Mouse (Mus musculus): ENCODE results near the gene Trmt13.

DNA sequence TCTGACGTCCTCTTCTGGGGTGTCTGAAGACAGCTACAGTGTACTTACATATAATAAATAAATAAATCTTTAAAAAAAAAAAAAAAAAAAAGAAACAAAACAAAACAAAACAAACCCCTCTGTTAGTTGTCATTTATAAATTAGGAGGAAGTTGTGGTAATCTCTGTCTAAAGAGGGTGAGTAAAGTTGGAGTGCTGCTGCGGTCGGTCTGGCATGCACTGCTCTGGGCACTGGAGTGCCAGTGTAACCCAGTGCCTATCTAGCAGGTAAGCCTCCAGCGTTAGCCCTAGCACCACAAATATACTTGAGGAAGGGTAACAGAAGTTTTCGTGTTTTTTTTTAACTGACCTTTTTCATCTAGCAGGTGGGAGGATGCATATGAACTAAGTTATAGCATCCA is 13.4 kb downstream of the Trmt13 start:
- no peak for TF ChIP-seq POLR2A (IDR thresholded peaks at IDR 0.05; ENCODE audit: control insufficient read depth in 1 of 2, insufficient read depth in 1 of 2, low read depth in 1 of 2, low read length in 2 of 2, poor library complexity in 1 of 2)
- no peak for TF ChIP-seq HCFC1 (IDR thresholded peaks at IDR 0.05; ENCODE audit: low read depth, low read length)
- no peak for TF ChIP-seq RAD21 (IDR thresholded peaks at IDR 0.05; ENCODE audit: low read depth, low read length)
- no peak for TF ChIP-seq SMC3 (IDR thresholded peaks at IDR 0.05; ENCODE audit: low read depth, low read length)
- TF ChIP-seq POLR2AphosphoS2 (IDR thresholded peaks at IDR 0.05; ENCODE audit: low read length) = no peak
- TF ChIP-seq TAL1 (IDR thresholded peaks at IDR 0.05; ENCODE audit: low read length) = no peak
- TF ChIP-seq CTCF (IDR thresholded peaks at IDR 0.05 in 2 of 3, conservative IDR thresholded peaks at IDR 0.05 in 1 of 3; ENCODE audit: control insufficient read depth in 1 of 3, insufficient read depth in 1 of 3, low read depth in 2 of 3, low read length in 3 of 3, poor library complexity in 1 of 3, severe bottlenecking in 1 of 3) = no peak
- no peak for TF ChIP-seq KAT2A (conservative IDR thresholded peaks at IDR 0.05; ENCODE audit: low read depth, low read length)
- TF ChIP-seq MEF2A (IDR thresholded peaks at IDR 0.05; ENCODE audit: extremely low read depth, insufficient replicate concordance, low read depth, low read length, poor library complexity, severe bottlenecking) = no peak
- TF ChIP-seq EP300 (IDR thresholded peaks at IDR 0.05; ENCODE audit: low read depth in 1 of 2, low read length in 2 of 2) = no peak
- no peak for TF ChIP-seq ZMIZ1 (IDR thresholded peaks at IDR 0.05; ENCODE audit: low read depth, low read length)
- TF ChIP-seq BHLHE40 (IDR thresholded peaks at IDR 0.05; ENCODE audit: borderline replicate concordance, low read depth, low read length) = no peak

Data from MEL (cell line).